Comparison of ENCODE assay signal across 9 mouse cellular contexts in the genomic region with DNA sequence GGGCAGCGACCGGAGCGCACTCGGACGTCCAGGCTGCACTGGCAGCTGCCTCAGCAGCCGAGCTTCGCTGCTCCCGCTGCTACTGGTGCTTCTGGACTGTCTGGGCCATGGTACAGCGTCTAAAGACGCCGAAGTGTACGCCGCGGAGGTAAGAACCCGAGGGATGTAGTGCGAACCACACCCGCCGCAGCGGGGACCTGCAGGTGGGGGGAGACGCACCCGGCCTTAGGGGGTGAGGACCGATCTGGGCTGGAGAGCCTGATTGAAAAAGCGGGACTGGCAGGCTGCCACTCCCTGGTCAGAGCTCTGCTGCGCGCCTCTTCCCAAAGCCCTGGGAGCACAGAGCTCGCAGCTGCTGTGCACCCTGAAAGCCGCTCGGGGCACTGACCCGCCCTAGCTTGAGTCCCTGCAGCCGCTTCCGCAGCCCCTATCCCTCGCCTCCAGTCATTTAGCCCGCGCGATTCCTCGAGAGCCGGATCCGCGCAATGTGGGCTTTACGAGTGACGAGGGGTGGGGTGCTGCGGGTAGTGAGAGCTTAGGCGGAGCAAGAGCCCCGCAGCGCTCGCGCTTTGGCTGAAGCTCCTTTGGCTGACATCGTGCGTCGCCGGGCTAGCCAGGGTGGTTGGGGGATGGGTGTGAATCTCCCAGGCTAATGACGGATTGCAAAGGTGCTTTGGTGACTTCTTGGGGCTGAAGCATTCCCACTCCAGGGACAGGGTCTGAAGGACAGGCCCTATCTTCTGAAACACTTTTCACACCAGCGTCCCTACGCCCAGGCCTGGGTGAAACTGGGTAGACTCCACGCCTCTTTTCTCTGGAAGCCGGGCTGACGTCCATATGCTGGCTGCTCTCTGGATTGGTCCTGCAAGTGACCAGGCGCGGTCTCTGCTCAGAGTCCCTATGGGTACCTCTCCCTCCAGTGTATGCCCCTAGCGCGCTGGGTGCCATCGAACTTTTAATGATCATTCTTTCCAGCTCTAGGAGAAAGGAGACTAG. TPM values are rescaled to one million over a fixed set of nuclear protein-coding genes. Genes with fewer than 3 reads are reported as not detected.
A peak's percentile ranks its signal among the peaks of the same experiment; 100 is the strongest.
DNase-seq lines count a peak whose midpoint lies in the region; ATAC-seq and TF ChIP-seq lines count a peak whose summit lies in the region.
"Had no signal": no experiment of that assay in that cellular context is flagged by ENCODE, and none has a peak within 500 bp of the region (broad histone marks: within the 10 kb centered on the region; RNA-seq: fewer than 3 reads in every experiment).

No protein-coding gene starts in this region.

- H3K4me2 ChIP-seq in forebrain, embryonic 11.5 days (ENCODE audit: low read depth, low read length, severe bottlenecking): peak overlapping the region; percentile 93
- peak overlapping the region; percentile 87 for H3K4me2 ChIP-seq in hindbrain, embryonic 11.5 days (replicated peaks; ENCODE audit: low read depth, low read length)
- peak overlapping the region; percentile 70 for H3K4me2 ChIP-seq in liver, embryonic 13.5 days

- peak overlapping the region; percentile 81 for H3K27ac ChIP-seq in left cerebral cortex, adult 2 months
- H3K27ac ChIP-seq in bone marrow macrophage, adult 2 months (ENCODE audit: insufficient read depth, low read depth, low read length): no peak overlapping the region
- H3K27ac ChIP-seq in forebrain, embryonic 11.5 days (ENCODE audit: low read depth, low read length): peak overlapping the region; percentile 66; the same call in 1 of the 2 replicates
- peak overlapping the region; percentile 87 for H3K27ac ChIP-seq in hindbrain, embryonic 11.5 days (ENCODE audit: low read depth, low read length)
- no peak overlapping the region for H3K27ac ChIP-seq in liver, embryonic 13.5 days

- H3K36me3 ChIP-seq in forebrain, embryonic 11.5 days (ENCODE audit: control insufficient read depth, insufficient read depth, low read length): no peaks in the 10 kb centered on the region
- no peaks in the 10 kb centered on the region for H3K36me3 ChIP-seq in hindbrain, embryonic 11.5 days (ENCODE audit: control insufficient read depth, insufficient read depth, low read length)
- no peaks in the 10 kb centered on the region for H3K36me3 ChIP-seq in liver, embryonic 13.5 days

- intact Hi-C loops in left cerebral cortex, adult 2 months (cut with DNase I): loop anchor here (2.0 kb wide), 1 partner anchor 82 kb away; the partner anchor contains the start of gene Cfap20

- no peak; the same call in 1 of the 2 replicates for TF ChIP-seq CTCF in left cerebral cortex, adult 2 months (IDR thresholded peaks at IDR 0.05)
- no peak for TF ChIP-seq CTCF in bone marrow macrophage, adult 2 months (IDR thresholded peaks at IDR 0.05; ENCODE audit: low read depth, low read length)

- no peaks in the 10 kb centered on the region for H3K9me3 ChIP-seq in forebrain, embryonic 11.5 days (ENCODE audit: control insufficient read depth, low read length)
- H3K9me3 ChIP-seq in hindbrain, embryonic 11.5 days (ENCODE audit: control insufficient read depth, low read length): no peaks in the 10 kb centered on the region
- no peaks in the 10 kb centered on the region for H3K9me3 ChIP-seq in liver, embryonic 13.5 days (replicated peaks)

- 1% methylated on average over 62 of the region's 62 CpGs for WGBS in forebrain, embryonic 11.5 days
- WGBS in hindbrain, embryonic 11.5 days: 2% methylated on average over 61 of the region's 62 CpGs
- 5% methylated on average over 62 of the region's 62 CpGs for WGBS in liver, embryonic 13.5 days (ENCODE audit: insufficient replicate concordance)

- no peak for DNase-seq in left cerebral cortex, adult 2 months (ENCODE audit: extremely low spot score in 1 of 2, low spot score in 2 of 2)
- DNase-seq in left cerebral cortex, adult 8-10 months (ENCODE audit: low spot score in 2 of 2): no peak
- peak; percentile 83 for DNase-seq in forebrain, embryonic 11.5 days (ENCODE audit: low spot score)
- DNase-seq in hindbrain, embryonic 11.5 days (ENCODE audit: low spot score): peak; percentile 79
- no peak for DNase-seq in liver, embryonic 13.5 days
- peak; percentile 81 for DNase-seq in neural tube, embryonic 10.5 days (ENCODE audit: extremely low spot score, low spot score)
- no peak for DNase-seq in c-Kit-positive CD71-positive TER-119-positive erythroid progenitor cells, embryonic 14.5 days (ENCODE audit: low spot score)

- peak; percentile 60 for ATAC-seq in forebrain, embryonic 11.5 days (replicated peaks; ENCODE audit: low FRiP score)
- ATAC-seq in hindbrain, embryonic 11.5 days (ENCODE audit: low FRiP score): peak; percentile 69
- ATAC-seq in liver, embryonic 13.5 days (ENCODE audit: low read depth): peak; percentile 52; the same call in 1 of the 2 replicates

- no peak for TF ChIP-seq POLR2A in bone marrow macrophage, adult 2 months (IDR thresholded peaks at IDR 0.05; ENCODE audit: borderline replicate concordance, low read depth, low read length)

- H3K4me1 ChIP-seq in bone marrow macrophage, adult 2 months (ENCODE audit: control insufficient read depth, insufficient read depth, low read length): peaks cover 13% of the 10 kb centered on the region
- peaks cover 6% of the 10 kb centered on the region for H3K4me1 ChIP-seq in forebrain, embryonic 11.5 days (replicated peaks; ENCODE audit: control insufficient read depth, insufficient read depth, low read length)
- H3K4me1 ChIP-seq in hindbrain, embryonic 11.5 days (replicated peaks; ENCODE audit: control insufficient read depth, insufficient read depth, low read length): no peaks in the 10 kb centered on the region; the same call in 1 of the 2 replicates
- H3K4me1 ChIP-seq in liver, embryonic 13.5 days (replicated peaks): peaks cover 13% of the 10 kb centered on the region

- H3K4me3 ChIP-seq in left cerebral cortex, adult 2 months: peak overlapping the region; percentile 81
- peak overlapping the region; percentile 52 for H3K4me3 ChIP-seq in bone marrow macrophage, adult 2 months (ENCODE audit: insufficient read depth, low read length)
- peak overlapping the region; percentile 77 for H3K4me3 ChIP-seq in forebrain, embryonic 11.5 days (ENCODE audit: low read depth, low read length)
- H3K4me3 ChIP-seq in hindbrain, embryonic 11.5 days (ENCODE audit: low read depth, low read length): peak overlapping the region; percentile 84
- peak overlapping the region; percentile 59 for H3K4me3 ChIP-seq in liver, embryonic 13.5 days (replicated peaks)

- no peaks in the 10 kb centered on the region for H3K27me3 ChIP-seq in forebrain, embryonic 11.5 days (ENCODE audit: control insufficient read depth, insufficient read depth, low read length)
- peaks cover 2% of the 10 kb centered on the region; the same call in 1 of the 2 replicates for H3K27me3 ChIP-seq in hindbrain, embryonic 11.5 days (ENCODE audit: control insufficient read depth, insufficient read depth, low read length)
- peaks cover 84% of the 10 kb centered on the region for H3K27me3 ChIP-seq in liver, embryonic 13.5 days

- peak overlapping the region; percentile 93 for H3K9ac ChIP-seq in forebrain, embryonic 11.5 days (ENCODE audit: low read length)
- H3K9ac ChIP-seq in hindbrain, embryonic 11.5 days (ENCODE audit: low read depth, low read length): peak overlapping the region; percentile 98
- peak overlapping the region; percentile 49 for H3K9ac ChIP-seq in liver, embryonic 13.5 days

RNA-seq across cellular contexts. Expression of gene Mmp15, which starts 1.1 kb away (rescaled TPM):
- total RNA-seq in left cerebral cortex, adult 2 months (2021): 10 to 100 TPM; 16.7 to 21.0 TPM
- 10 to 100 TPM; 16.0 to 17.9 (median 16.8) TPM for total RNA-seq in left cerebral cortex, adult 8-10 months (2022)
- polyA plus RNA-seq in bone marrow macrophage, adult 2 months (2012; ENCODE audit: insufficient read depth, insufficient read length, missing spikeins): not detected in 2 replicates
- polyA plus RNA-seq in forebrain, embryonic 11.5 days (2014; fragmentation: Nextera tagmentation; extraction: Ambion mirVana): 20.6 and 21.0 TPM in 2 replicates
- polyA plus RNA-seq in hindbrain, embryonic 11.5 days (2014; fragmentation: Nextera tagmentation; extraction: Ambion mirVana): 13.0 and 15.7 TPM in 2 replicates
- polyA plus RNA-seq in liver, embryonic 13.5 days (2015; fragmentation: Nextera tagmentation; extraction: Ambion mirVana): 0.86 and 1.1 TPM in 2 replicates
- total RNA-seq: MEL had no signal

RNA-seq across cellular contexts. Expression of gene Usb1, which starts 21.1 kb away (rescaled TPM):
- total RNA-seq in left cerebral cortex, adult 2 months (2021): 10 to 100 TPM; 13.5 to 14.7 TPM
- total RNA-seq in left cerebral cortex, adult 8-10 months (2022): 10 to 100 TPM; 11.4 to 13.8 (median 12.2) TPM
- 35.0 and 35.2 TPM in 2 replicates for polyA plus RNA-seq in bone marrow macrophage, adult 2 months (2012; ENCODE audit: insufficient read depth, insufficient read length, missing spikeins)
- 43.1 and 46.5 TPM in 2 replicates for polyA plus RNA-seq in forebrain, embryonic 11.5 days (2014; fragmentation: Nextera tagmentation; extraction: Ambion mirVana)
- polyA plus RNA-seq in hindbrain, embryonic 11.5 days (2014; fragmentation: Nextera tagmentation; extraction: Ambion mirVana): 36.5 and 40.3 TPM in 2 replicates
- polyA plus RNA-seq in liver, embryonic 13.5 days (2015; fragmentation: Nextera tagmentation; extraction: Ambion mirVana): 13.0 and 15.2 TPM in 2 replicates

RNA-seq across cellular contexts. Expression of gene Zfp319, which starts 21.4 kb away (rescaled TPM):
- 10 to 100 TPM; 16.6 to 17.7 TPM for total RNA-seq in left cerebral cortex, adult 2 months (2021)
- total RNA-seq in left cerebral cortex, adult 8-10 months (2022): 10 to 100 TPM; 14.7 to 16.3 (median 15.3) TPM
- polyA plus RNA-seq in bone marrow macrophage, adult 2 months (2012; ENCODE audit: insufficient read depth, insufficient read length, missing spikeins): 6.9 and 7.5 TPM in 2 replicates
- polyA plus RNA-seq in forebrain, embryonic 11.5 days (2014; fragmentation: Nextera tagmentation; extraction: Ambion mirVana): 14.6 and 15.0 TPM in 2 replicates
- polyA plus RNA-seq in hindbrain, embryonic 11.5 days (2014; fragmentation: Nextera tagmentation; extraction: Ambion mirVana): 8.9 and 10.0 TPM in 2 replicates
- 0.78 and 1.2 TPM in 2 replicates for polyA plus RNA-seq in liver, embryonic 13.5 days (2015; fragmentation: Nextera tagmentation; extraction: Ambion mirVana)

RNA-seq across cellular contexts. Expression of gene Tepp, which starts 42.8 kb away (rescaled TPM):
- not detected for total RNA-seq in left cerebral cortex, adult 2 months (2021)
- total RNA-seq in left cerebral cortex, adult 8-10 months (2022): not detected
- polyA plus RNA-seq in bone marrow macrophage, adult 2 months (2012; ENCODE audit: insufficient read depth, insufficient read length, missing spikeins): not detected in 2 replicates
- polyA plus RNA-seq in forebrain, embryonic 11.5 days (2014; fragmentation: Nextera tagmentation; extraction: Ambion mirVana): not detected in 2 replicates
- not detected in 2 replicates for polyA plus RNA-seq in hindbrain, embryonic 11.5 days (2014; fragmentation: Nextera tagmentation; extraction: Ambion mirVana)
- polyA plus RNA-seq in liver, embryonic 13.5 days (2015; fragmentation: Nextera tagmentation; extraction: Ambion mirVana): not detected in 2 replicates
- total RNA-seq: MEL had no signal

RNA-seq across cellular contexts. Expression of gene Cngb1, which starts 46.8 kb away (rescaled TPM):
- under 1 TPM; 0.23 to 0.56 TPM for total RNA-seq in left cerebral cortex, adult 2 months (2021)
- under 1 TPM; 0.25 to 0.53 (median 0.49) TPM for total RNA-seq in left cerebral cortex, adult 8-10 months (2022)
- 0.59 and 2.7 TPM in 2 replicates for polyA plus RNA-seq in bone marrow macrophage, adult 2 months (2012; ENCODE audit: insufficient read depth, insufficient read length, missing spikeins)
- 0.17 and 0.33 TPM in 2 replicates for polyA plus RNA-seq in forebrain, embryonic 11.5 days (2014; fragmentation: Nextera tagmentation; extraction: Ambion mirVana)
- polyA plus RNA-seq in hindbrain, embryonic 11.5 days (2014; fragmentation: Nextera tagmentation; extraction: Ambion mirVana): 0.66 and 0.71 TPM in 2 replicates
- polyA plus RNA-seq in liver, embryonic 13.5 days (2015; fragmentation: Nextera tagmentation; extraction: Ambion mirVana): not detected in 2 replicates
- total RNA-seq: MEL had no signal

Comparison
In these comparisons a context has a peak if more than half of its experiments do, and no peak if none do; other contexts are left out.
1. DNase-seq: peak in forebrain, embryonic 11.5 days (single experiment), hindbrain, embryonic 11.5 days (single experiment) and neural tube, embryonic 10.5 days (single experiment); none in left cerebral cortex, adult 2 months (0 of 2), left cerebral cortex, adult 8-10 months (0 of 2), liver, embryonic 13.5 days (single experiment) and c-Kit-positive CD71-positive TER-119-positive erythroid progenitor cells, embryonic 14.5 days (single experiment).
2. H3K27ac ChIP-seq: peak in left cerebral cortex, adult 2 months (single experiment), forebrain, embryonic 11.5 days (single experiment) and hindbrain, embryonic 11.5 days (single experiment); none in bone marrow macrophage, adult 2 months (single experiment) and liver, embryonic 13.5 days (single experiment).
3. Peak in every context shown above with its lines, with median percentiles within 50 percentile points of each other: H3K4me3 ChIP-seq, ATAC-seq, H3K4me2 ChIP-seq and H3K9ac ChIP-seq.